ENCODE assay signal across 11 mouse cellular contexts in the genomic region with DNA sequence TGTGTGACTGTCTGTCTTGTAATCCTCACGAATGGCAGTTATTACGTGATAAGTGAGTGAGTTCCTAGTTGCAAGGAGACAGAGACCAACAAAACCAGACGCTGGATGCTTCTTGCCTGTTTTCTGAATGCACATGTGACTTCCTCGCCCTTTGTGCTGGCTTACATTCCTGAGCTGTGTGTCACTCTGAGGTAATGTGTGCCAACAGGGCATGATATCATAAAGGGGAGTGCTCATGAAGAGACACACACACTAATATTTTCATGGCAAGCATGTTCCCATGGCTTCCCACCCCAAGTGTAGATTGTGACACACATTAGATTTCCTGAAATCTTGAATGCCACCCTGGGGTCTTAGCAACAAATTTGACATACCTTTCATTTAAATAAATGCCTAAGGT. TPM values are rescaled to one million over a fixed set of nuclear protein-coding genes. Genes with fewer than 3 reads are reported as not detected.
DNase-seq lines count a peak whose midpoint lies in the region; ATAC-seq lines count a peak whose summit lies in the region.
"Had no signal": no experiment of that assay in that cellular context is flagged by ENCODE, and none has a peak within 500 bp of the region (broad histone marks: within the 10 kb centered on the region; RNA-seq: fewer than 3 reads in every experiment).

No protein-coding gene starts in this region.

- H3K4me3 ChIP-seq in forebrain, embryonic 12.5 days (replicated peaks), result no peak overlapping the region
- no peak overlapping the region for H3K4me3 ChIP-seq in forebrain, embryonic 10.5 days

- H3K4me2 ChIP-seq in forebrain, embryonic 12.5 days, result no peak overlapping the region

- no peaks in the 10 kb centered on the region for H3K9me3 ChIP-seq in forebrain, embryonic 12.5 days
- H3K9me3 ChIP-seq in forebrain, embryonic 10.5 days, result no peaks in the 10 kb centered on the region

- H3K9ac ChIP-seq in forebrain, embryonic 12.5 days, result no peak overlapping the region

- peak; percentile 72 to 82 for DNase-seq in adrenal gland, adult (ENCODE audit: inconsistent age in 2 of 2, low spot score in 1 of 2)
- no peak for DNase-seq in adrenal gland, postnatal 4 days (ENCODE audit: low spot score in 2 of 2)
- peak; percentile 36 for DNase-seq in kidney, postnatal 14 days
- DNase-seq in kidney, postnatal 4 days, result no peak
- peak; percentile 75 for DNase-seq in adrenal gland, adult 2 months
- peak; percentile 65 for DNase-seq in lung, postnatal 10 days
- no peak for DNase-seq in forebrain, embryonic 10.5 days (ENCODE audit: extremely low spot score, low spot score)
- DNase-seq: gastrocnemius, postnatal 36 days; thymus, postnatal 14 days had no signal

- no peaks in the 10 kb centered on the region for H3K36me3 ChIP-seq in forebrain, embryonic 12.5 days (replicated peaks)
- no peaks in the 10 kb centered on the region for H3K36me3 ChIP-seq in forebrain, embryonic 10.5 days (replicated peaks)

- no peak for ATAC-seq in forebrain, embryonic 12.5 days (ENCODE audit: low FRiP score)
- ATAC-seq: hindbrain, embryonic 16.5 days had no signal

- WGBS in forebrain, embryonic 12.5 days, result 88% methylated on average over 4 of the region's 4 CpGs
- whole genome bisulfite sequencing in forebrain, embryonic 10.5 days, result 89% methylated on average over 4 of the region's 4 CpGs

- H3K4me1 ChIP-seq in forebrain, embryonic 12.5 days, result peaks cover 7% of the 10 kb centered on the region
- H3K4me1 ChIP-seq in forebrain, embryonic 10.5 days, result peaks cover 19% of the 10 kb centered on the region

- no peaks in the 10 kb centered on the region for H3K27me3 ChIP-seq in forebrain, embryonic 12.5 days
- H3K27me3 ChIP-seq in forebrain, embryonic 10.5 days (ENCODE audit: poor library complexity, severe bottlenecking), result no peaks in the 10 kb centered on the region

- H3K27ac ChIP-seq in forebrain, embryonic 12.5 days, result no peak overlapping the region
- no peak overlapping the region for H3K27ac ChIP-seq in forebrain, embryonic 10.5 days

RNA-seq across cellular contexts. Expression of a gene that starts 20.5 kb away (rescaled TPM):
- 10 to 100 TPM; 80.0 to 83.4 TPM for total RNA-seq in adrenal gland, postnatal 4 days (2021)
- total RNA-seq in adrenal gland, adult 2 months (2021), result 10 to 100 TPM; 69.0 to 90.8 TPM
- 17.5 and 19.2 TPM in 2 replicates for polyA plus RNA-seq in adrenal gland, adult 2 months (2012; rRNA removed)
- polyA plus RNA-seq in forebrain, embryonic 12.5 days (2016; fragmentation: Nextera tagmentation; extraction: Ambion mirVana), result 121 and 125 TPM in 2 replicates
- 86.5 and 88.4 TPM in 2 replicates for polyA plus RNA-seq in forebrain, embryonic 10.5 days (2016; fragmentation: Nextera tagmentation; extraction: Ambion mirVana)

Comparison
In these comparisons a context has a peak if more than half of its experiments do, and no peak if none do; other contexts are left out.
1. DNase-seq: peak in adrenal gland, adult (2 of 2), kidney, postnatal 14 days (single experiment), adrenal gland, adult 2 months (single experiment) and lung, postnatal 10 days (single experiment); none in adrenal gland, postnatal 4 days (0 of 2), kidney, postnatal 4 days (0 of 2) and forebrain, embryonic 10.5 days (single experiment).